Mouse (Mus musculus) brain, embryonic 14.5 days (tissue): ENCODE measurements around the gene Gpc4.

Experiments used
- CTCF ChIP-seq: fragments of 200-500 bp; IDR thresholded peaks from 2 replicates; pipeline ENCODE4 v1.5.1; 2012; ENCODE audit warnings: inconsistent platforms, mild to moderate bottlenecking, moderate library complexity, borderline replicate concordance; ENCODE audit not compliant: insufficient read depth, insufficient read length; ENCODE audit errors: extremely low read depth
- POLR2A ChIP-seq: fragments of 200-500 bp; IDR thresholded peaks from 2 replicates; pipeline ENCODE4 v1.6.1; 2012; ENCODE audit warnings: mild to moderate bottlenecking, inconsistent platforms, borderline replicate concordance; ENCODE audit not compliant: poor library complexity, insufficient read depth, insufficient read length, severe bottlenecking; ENCODE audit errors: extremely low read depth

DNA sequence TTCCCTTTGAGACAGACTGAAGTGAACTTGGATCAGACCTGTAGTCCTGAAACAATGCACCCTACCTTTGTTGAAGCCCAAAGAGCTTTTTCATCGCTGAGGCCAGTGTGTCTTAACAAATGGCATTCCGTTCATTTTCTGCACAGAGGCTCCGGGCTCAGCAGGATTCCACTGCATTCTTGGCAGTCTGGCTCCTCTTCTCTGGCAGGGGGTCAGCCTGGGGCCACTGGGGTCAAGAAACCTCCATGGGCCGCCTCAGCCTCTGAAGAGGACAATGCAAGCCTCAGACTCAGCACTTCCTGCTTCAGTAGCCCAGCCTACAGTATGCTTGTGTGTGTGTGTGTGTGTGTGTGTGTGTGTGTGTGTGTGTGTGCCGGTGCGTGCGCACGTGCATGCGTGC is 147.4 kb downstream of the Gpc4 start:
- TF ChIP-seq CTCF (no peak), POLR2A (no peak)
